Mouse (Mus musculus): Measurements from ENCODE around the gene Bard1.

- TF ChIP-seq CTCF (IDR thresholded peaks at IDR 0.05; ENCODE audit: low read depth) (no peak), EP300 (IDR thresholded peaks at IDR 0.05; ENCODE audit: low read depth) (no peak)
Measured at GRCm38 (mm10) chr1:71096031-71096430, 6.9 kb downstream of the Bard1 start.
